Mouse (Mus musculus) heart, embryonic 14.5 days (tissue): ENCODE data around the gene Pdzd2. TPM values are rescaled to one million over a fixed set of nuclear protein-coding genes. Genes with fewer than 3 reads are reported as not detected.
A peak's percentile ranks its signal among the peaks of the same experiment; 100 is the strongest.
"Not testable (repeated sequence)": the region's sequence is repeated elsewhere in the genome, so short reads cannot be mapped to it uniquely, and the experiment has no call there.

ENCODE experiments used
- ATAC-seq: fragments of 200-750 bp; cut with Nextera tagmentation; 2 replicates; pipeline ENCODE4 v1.8.0; 2017; ENCODE audit warnings: low read depth, moderate TSS enrichment; ENCODE audit not compliant: insufficient number of reproducible peaks, insufficient read depth, low FRiP score
- H3K27ac ChIP-seq, 2 experiments: fragments of 200-500 bp in 1 of 2; fragments of 300-500 bp in 1 of 2; sonication (generic) in 1 of 2; replicated peaks in 1 of 2; 2 replicates each; pipeline ENCODE4 v1.5.1; 2012 to 2014; ENCODE audit warnings: low read depth in 2 of 2, low read length in 2 of 2, control low read depth in 1 of 2, mild to moderate bottlenecking in 1 of 2, mixed read lengths in 1 of 2; ENCODE audit not compliant: control insufficient read depth in 1 of 2, insufficient read depth in 1 of 2
- H3K27me3 ChIP-seq: fragments of 300-500 bp; sonication (generic); 2 replicates; pipeline ENCODE4 v1.6.1; 2014; ENCODE audit warnings: mild to moderate bottlenecking, low read length, control low read depth; ENCODE audit not compliant: control insufficient read depth, insufficient read depth
- H3K36me3 ChIP-seq: fragments of 300-500 bp; sonication (generic); 2 replicates; pipeline ENCODE4 v1.6.1; 2014; ENCODE audit warnings: mild to moderate bottlenecking, control low read depth, low read length, mixed read lengths; ENCODE audit not compliant: control insufficient read depth, insufficient read depth
- H3K4me1 ChIP-seq, 2 experiments: fragments of 200-500 bp in 1 of 2; fragments of 300-500 bp in 1 of 2; sonication (generic) in 1 of 2; 2 replicates each; pipeline ENCODE4 v1.6.1; 2012 to 2014; ENCODE audit warnings: low read length in 2 of 2, control low read depth in 1 of 2, mixed read lengths in 1 of 2; ENCODE audit not compliant: control insufficient read depth in 2 of 2, insufficient read depth in 2 of 2
- H3K4me2 ChIP-seq: fragments of 300-500 bp; sonication (generic); 2 replicates; pipeline ENCODE4 v1.6.1; 2014; ENCODE audit warnings: mild to moderate bottlenecking, low read length
- H3K4me3 ChIP-seq, 2 experiments: fragments of 200-500 bp in 1 of 2; fragments of 300-500 bp in 1 of 2; sonication (generic) in 1 of 2; 2 replicates each; pipeline ENCODE4 v1.5.1; 2012 to 2014; ENCODE audit warnings: low read length in 2 of 2, mild to moderate bottlenecking in 2 of 2, control low read depth in 1 of 2, low read depth in 1 of 2, moderate library complexity in 1 of 2; ENCODE audit not compliant: control insufficient read depth in 1 of 2, insufficient read depth in 1 of 2
- H3K9ac ChIP-seq: fragments of 300-500 bp; sonication (generic); 2 replicates; pipeline ENCODE4 v1.6.1; 2014; ENCODE audit warnings: mild to moderate bottlenecking, low read length
- H3K9me3 ChIP-seq: fragments of 300-500 bp; sonication (generic); 2 replicates; pipeline ENCODE4 v1.6.1; 2016; ENCODE audit warnings: low read length, control low read depth; ENCODE audit not compliant: control insufficient read depth
- WGBS: fragments of 180-500 bp; shearing (Covaris S2); extraction: QIAGEN DNeasy Blood & Tissue Kit; methylation state at CpG from one replicate; pipeline ENCODE4 v1.1.7; 2014; 5-methylcytosine and 5-hydroxymethylcytosine counted together
- polyA plus RNA-seq: library from polyadenylated mRNA; unstranded; fragments of >200 nt; fragmentation: Nextera tagmentation; extraction: Ambion mirVana; gene quantifications from 2 replicates; pipeline ENCODE4 v1.2.1, GENCODE M21; 2014

Pdzd2 gene
- polyA plus RNA-seq, 1 experiment from 2014 or later: 16.8 TPM

DNA sequence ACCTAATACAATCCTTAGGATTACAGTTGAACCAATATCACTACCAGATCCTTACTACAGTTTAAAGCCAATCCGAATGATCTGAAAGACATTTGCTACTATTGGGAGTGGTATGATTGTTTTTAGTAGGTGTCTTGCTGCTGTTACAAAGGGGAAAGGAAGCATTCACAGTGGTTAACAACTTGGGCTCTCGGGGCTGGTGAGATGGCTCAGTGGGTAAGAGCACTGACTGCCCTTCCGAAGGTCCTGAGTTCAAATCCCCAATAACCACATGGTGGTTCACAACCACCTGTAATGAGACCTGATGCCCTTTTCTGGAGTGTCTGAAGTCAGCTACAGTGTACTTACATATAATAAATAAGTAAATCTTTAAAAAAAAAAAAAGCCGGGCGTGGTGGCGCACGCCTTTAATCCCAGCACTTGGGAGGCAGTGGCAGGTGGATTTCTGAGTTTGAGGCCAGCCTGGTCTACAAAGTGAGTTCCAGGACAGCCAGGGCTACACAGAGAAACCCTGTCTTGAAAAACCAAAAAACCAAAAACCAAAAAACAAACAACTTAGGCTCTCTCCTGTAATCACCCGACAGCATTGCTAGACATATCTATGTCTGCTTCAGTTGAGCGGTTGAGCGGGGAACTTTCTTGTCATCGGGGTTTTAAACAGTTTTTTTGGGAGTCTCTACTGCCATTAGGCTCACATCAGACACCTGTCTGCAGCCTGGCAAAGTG lies 373.0 kb downstream of the Pdzd2 start:
- H3K4me3 ChIP-seq, H3K27me3 ChIP-seq, H3K9me3 ChIP-seq, H3K9ac ChIP-seq, ATAC-seq: not testable (repeated sequence)
- Histone ChIP-seq H3K4me2 (peak overlapping the region; percentile 37; the same call in 1 of the 2 replicates), H3K27ac (peak overlapping the region; percentile 30 to 77), H3K36me3 (peaks cover 13% of the 10 kb centered on the region), H3K4me1 (peaks cover 15 to 16% of the 10 kb centered on the region in 2 experiments)
- WGBS: 83% methylated on average over 11 of the region's 11 CpGs

DNA sequence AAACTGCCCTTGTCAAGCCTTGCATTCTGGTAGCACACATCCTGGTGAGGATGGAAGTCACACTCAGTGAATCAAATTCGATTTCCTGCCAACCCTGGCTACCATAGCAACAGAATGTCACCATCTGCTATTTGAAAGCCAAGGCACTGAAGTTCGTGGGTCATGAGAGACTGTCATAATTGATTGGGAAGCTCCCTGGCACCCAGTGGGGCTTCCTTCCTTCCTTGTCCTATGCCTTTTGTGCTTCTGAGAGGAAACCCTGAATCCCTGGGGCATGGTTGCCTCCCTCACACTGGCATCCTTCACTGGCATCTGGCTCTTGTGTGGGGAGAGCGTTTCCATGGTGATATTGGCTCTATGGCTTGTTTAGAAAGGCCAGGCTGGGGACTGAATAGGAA lies 373.7 kb downstream of the Pdzd2 start:
- H3K27ac ChIP-seq: no peak overlapping the region
- H3K4me3 ChIP-seq: no peak overlapping the region
- no peak overlapping the region for H3K4me2 ChIP-seq
- peaks cover 19% of the 10 kb centered on the region for H3K36me3 ChIP-seq
- no peak overlapping the region for H3K9ac ChIP-seq
- no peaks in the 10 kb centered on the region for H3K27me3 ChIP-seq
- H3K9me3 ChIP-seq: no peaks in the 10 kb centered on the region
- ATAC-seq: no peak
- peaks cover 14 to 15% of the 10 kb centered on the region in 2 experiments for H3K4me1 ChIP-seq
- 50% methylated on average over 3 of the region's 3 CpGs for WGBS

- H3K9ac ChIP-seq: no peak overlapping the region
- ATAC-seq: no peak
- H3K4me1 ChIP-seq: peaks cover 14 to 15% of the 10 kb centered on the region in 2 experiments
- no peaks in the 10 kb centered on the region for H3K9me3 ChIP-seq
- H3K4me3 ChIP-seq: no peak overlapping the region
- H3K36me3 ChIP-seq: peaks cover 25% of the 10 kb centered on the region
- H3K4me2 ChIP-seq: no peak overlapping the region
- 72% methylated on average over 15 of the region's 15 CpGs for WGBS
- no peaks in the 10 kb centered on the region for H3K27me3 ChIP-seq
- no peak overlapping the region for H3K27ac ChIP-seq
These were observed 374.2 kb downstream of the Pdzd2 start for GRCm38 (mm10) chr15:12365416-12366071.

DNA sequence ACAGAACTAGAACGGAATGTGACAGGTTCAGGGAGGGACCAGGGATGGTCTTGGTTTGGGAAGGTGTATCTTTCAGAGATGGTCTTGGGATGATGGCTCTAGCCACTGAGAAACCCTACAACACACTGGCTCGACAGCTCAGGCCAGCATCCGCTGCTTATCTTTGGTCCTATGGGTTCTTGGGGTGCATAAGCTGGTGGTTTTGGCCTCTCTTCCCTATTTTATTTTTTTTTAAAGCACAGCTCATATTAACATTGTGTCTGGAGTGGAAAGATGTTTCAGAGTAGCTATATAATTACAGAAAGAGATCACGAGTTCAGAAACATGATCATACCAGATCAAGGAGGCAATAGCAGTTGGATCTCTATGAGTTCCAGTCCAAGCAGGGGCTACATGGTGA lies 375.6 kb downstream of the Pdzd2 start:
- ATAC-seq: no peak
- H3K4me3 ChIP-seq: no peak overlapping the region

DNA sequence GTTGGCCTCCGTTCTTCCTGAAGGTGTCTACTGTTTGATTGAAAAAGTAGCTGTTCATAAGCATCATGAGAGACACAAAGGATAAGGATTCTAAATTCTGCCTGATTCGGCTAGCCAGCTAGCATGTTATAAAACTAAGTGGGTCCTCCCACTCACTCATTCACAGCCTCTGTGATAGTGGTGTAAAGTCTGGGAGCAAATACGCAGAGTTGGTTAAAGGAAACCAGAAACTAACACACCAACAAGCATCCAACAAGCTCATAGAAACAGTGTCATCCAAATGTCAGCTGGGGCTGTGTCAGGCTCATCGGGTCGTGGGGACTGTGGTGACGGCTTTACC lies 377.1 kb downstream of the Pdzd2 start:
- no peak for ATAC-seq
- H3K36me3 ChIP-seq: peaks cover 46% of the 10 kb centered on the region
- H3K4me1 ChIP-seq: peaks cover 6 to 7% of the 10 kb centered on the region in 2 experiments
- WGBS: 84% methylated on average over 6 of the region's 6 CpGs
- H3K4me3 ChIP-seq: no peak overlapping the region
- no peak overlapping the region for H3K9ac ChIP-seq
- no peaks in the 10 kb centered on the region for H3K9me3 ChIP-seq
- H3K4me2 ChIP-seq: no peak overlapping the region
- H3K27me3 ChIP-seq: no peaks in the 10 kb centered on the region
- no peak overlapping the region for H3K27ac ChIP-seq

More for the DNA sequence above, 375.6 kb downstream of the Pdzd2 start:
- Histone ChIP-seq H3K4me1 (peaks cover 14 to 15% of the 10 kb centered on the region in 2 experiments), H3K9ac (no peak overlapping the region), H3K4me2 (no peak overlapping the region), H3K36me3 (peaks cover 38% of the 10 kb centered on the region), H3K9me3 (no peaks in the 10 kb centered on the region), H3K27me3 (no peaks in the 10 kb centered on the region), H3K27ac (no peak overlapping the region)
- WGBS: 81% methylated on average over 4 of the region's 4 CpGs

- Histone ChIP-seq H3K27ac (no peak overlapping the region), H3K9me3 (no peaks in the 10 kb centered on the region), H3K36me3 (peaks cover 48% of the 10 kb centered on the region), H3K27me3 (no peaks in the 10 kb centered on the region), H3K4me3 (no peak overlapping the region), H3K4me2 (no peak overlapping the region), H3K9ac (no peak overlapping the region), H3K4me1 (peaks cover 1 to 3% of the 10 kb centered on the region in 2 experiments; a peak in 2 of 4 replicates)
- no peak for ATAC-seq
- 86% methylated on average over 14 of the region's 14 CpGs for WGBS
These were observed 377.6 kb downstream of the Pdzd2 start for GRCm38 (mm10) chr15:12362001-12362700.

- no peak overlapping the region for H3K9ac ChIP-seq
- no peaks in the 10 kb centered on the region for H3K27me3 ChIP-seq
- 68% methylated on average over 19 of the region's 19 CpGs for WGBS
- no peak for ATAC-seq
- H3K36me3 ChIP-seq: peaks cover 62% of the 10 kb centered on the region
- H3K9me3 ChIP-seq: no peaks in the 10 kb centered on the region
- H3K27ac ChIP-seq: no peak overlapping the region
- no peak overlapping the region for H3K4me3 ChIP-seq
- H3K4me1 ChIP-seq: no peaks in the 10 kb centered on the region
- H3K4me2 ChIP-seq: no peak overlapping the region
These were observed 379.1 kb downstream of the Pdzd2 start for GRCm38 (mm10) chr15:12360519-12361212.
